Mouse (Mus musculus) liver, embryonic 15.5 days (tissue): Measurements from ENCODE around the gene Tff1. TPM values are rescaled to one million over a fixed set of nuclear protein-coding genes. Genes with fewer than 3 reads are reported as not detected.

Experiments used
- ATAC-seq: fragments of 200-750 bp; cut with Nextera tagmentation; 2 replicates; pipeline ENCODE4 v1.8.0; 2017; ENCODE audit warnings: moderate number of reproducible peaks, mild to moderate bottlenecking, moderate library complexity; ENCODE audit not compliant: insufficient read depth
- H3K27ac ChIP-seq: fragments of 300-500 bp; sonication (generic); replicated peaks from 2 replicates; pipeline ENCODE4 v1.5.1; 2015; ENCODE audit warnings: mild to moderate bottlenecking, inconsistent platforms
- H3K27me3 ChIP-seq: fragments of 300-500 bp; sonication (generic); 2 replicates; pipeline ENCODE4 v1.6.1; 2015; ENCODE audit warnings: mild to moderate bottlenecking, inconsistent platforms
- H3K36me3 ChIP-seq: fragments of 300-500 bp; sonication (generic); replicated peaks from 2 replicates; pipeline ENCODE4 v1.6.1; 2015; ENCODE audit warnings: moderate library complexity, mild to moderate bottlenecking, inconsistent platforms
- H3K4me1 ChIP-seq: fragments of 300-500 bp; sonication (generic); replicated peaks from 2 replicates; pipeline ENCODE4 v1.6.1; 2015; ENCODE audit warnings: inconsistent platforms
- H3K4me2 ChIP-seq: fragments of 300-500 bp; sonication (generic); 2 replicates; pipeline ENCODE4 v1.6.1; 2015; ENCODE audit warnings: moderate library complexity, mild to moderate bottlenecking, inconsistent platforms
- H3K4me3 ChIP-seq: fragments of 300-500 bp; sonication (generic); replicated peaks from 2 replicates; pipeline ENCODE4 v1.5.1; 2015; ENCODE audit warnings: mild to moderate bottlenecking, inconsistent platforms
- H3K9ac ChIP-seq: fragments of 300-500 bp; sonication (generic); 2 replicates; pipeline ENCODE4 v1.6.1; 2015; ENCODE audit warnings: moderate library complexity, mild to moderate bottlenecking, inconsistent platforms
- H3K9me3 ChIP-seq: fragments of 300-500 bp; sonication (generic); replicated peaks from 2 replicates; pipeline ENCODE4 v1.6.1; 2016; ENCODE audit warnings: inconsistent platforms
- WGBS: fragments of 180-500 bp; shearing (Covaris S2); methylation state at CpG from one replicate; pipeline ENCODE4 v1.1.7; 2015; ENCODE audit warnings: mixed read lengths; ENCODE audit not compliant: insufficient replicate concordance; 5-methylcytosine and 5-hydroxymethylcytosine counted together
- polyA plus RNA-seq: library from polyadenylated mRNA; unstranded; fragments of >200 nt; fragmentation: Nextera tagmentation; extraction: Ambion mirVana; gene quantifications from 2 replicates; pipeline ENCODE4 v1.2.1, GENCODE M21; 2015

Gene Tff1
- polyA plus RNA-seq, 1 experiment from 2014 or later, result not detected

- no peak overlapping the region for H3K4me3 ChIP-seq
- H3K27ac ChIP-seq, result no peak overlapping the region
- no peak overlapping the region for H3K4me2 ChIP-seq
- peaks cover 6% of the 10 kb centered on the region; the same call in 1 of the 2 replicates for H3K4me1 ChIP-seq
- 15% methylated on average over 8 of the region's 8 CpGs for WGBS
- H3K27me3 ChIP-seq, result no peaks in the 10 kb centered on the region
- H3K9ac ChIP-seq, result no peak overlapping the region
- ATAC-seq, result no peak
- no peaks in the 10 kb centered on the region for H3K9me3 ChIP-seq
- no peaks in the 10 kb centered on the region for H3K36me3 ChIP-seq
These were observed 11.3 kb downstream of the Tff1 start for GRCm38 (mm10) chr17:31153785-31154184.

DNA sequence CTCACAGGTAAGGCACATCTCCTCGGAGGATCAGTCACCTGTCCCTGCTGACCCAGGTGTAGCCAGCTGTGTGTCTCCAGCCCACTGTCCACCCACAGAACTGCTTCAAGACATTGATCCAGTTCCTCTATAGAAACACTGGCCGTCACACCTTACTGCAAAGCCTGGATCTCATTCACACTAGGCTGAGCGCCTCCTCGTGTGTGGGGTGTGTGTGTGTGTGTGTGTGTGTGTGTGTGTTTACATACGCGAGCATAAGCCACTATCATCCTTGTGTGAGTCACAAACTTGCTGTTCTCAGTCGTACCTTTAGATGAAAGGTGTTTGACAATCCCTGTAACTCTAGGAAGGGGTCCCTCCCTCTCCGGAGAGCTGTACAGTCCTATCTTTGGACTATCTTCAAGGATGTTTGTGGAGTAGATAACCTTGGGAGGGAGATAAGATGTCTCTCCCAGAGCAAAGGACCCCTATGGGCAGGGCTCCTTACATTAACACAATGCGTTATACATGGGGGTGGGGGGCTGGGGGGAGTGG is 12.0 kb downstream of the Tff1 start:
- Histone ChIP-seq H3K27me3 (no peaks in the 10 kb centered on the region), H3K27ac (peak overlapping the region; percentile 35), H3K36me3 (no peaks in the 10 kb centered on the region), H3K4me3 (no peak overlapping the region), H3K4me2 (peak overlapping the region; percentile 34), H3K9me3 (no peaks in the 10 kb centered on the region), H3K4me1 (peaks cover 6% of the 10 kb centered on the region; the same call in 1 of the 2 replicates), H3K9ac (no peak overlapping the region)
- WGBS, result 42% methylated on average over 9 of the region's 9 CpGs
- ATAC-seq, result peak; percentile 34

DNA sequence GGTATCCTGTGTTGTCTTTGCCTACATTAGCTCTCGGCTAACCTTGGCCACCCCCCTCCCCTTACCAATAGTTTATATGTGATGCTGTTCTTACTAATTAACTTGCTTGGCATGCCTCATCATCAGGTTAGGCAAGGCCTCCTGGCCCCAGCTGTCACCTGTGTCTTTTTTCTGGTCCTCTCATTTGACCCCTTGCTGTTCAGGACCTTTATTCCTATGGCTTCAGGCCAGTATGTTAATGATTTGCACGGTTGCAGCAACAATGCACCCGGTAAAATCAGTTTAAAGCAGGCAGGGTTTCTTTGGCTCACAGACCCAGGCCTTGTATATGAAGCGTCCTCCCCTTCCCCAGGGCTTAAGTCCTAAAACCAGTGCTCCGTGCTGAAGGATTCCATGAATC is 12.6 kb downstream of the Tff1 start:
- 46% methylated on average over 5 of the region's 5 CpGs for WGBS
- H3K4me2 ChIP-seq, result peak overlapping the region; percentile 34
- H3K4me3 ChIP-seq, result no peak overlapping the region
- H3K27me3 ChIP-seq, result no peaks in the 10 kb centered on the region
- no peaks in the 10 kb centered on the region for H3K36me3 ChIP-seq
- H3K27ac ChIP-seq, result peak overlapping the region; percentile 35
- no peak overlapping the region for H3K9ac ChIP-seq
- no peaks in the 10 kb centered on the region for H3K9me3 ChIP-seq
- ATAC-seq, result peak; percentile 73
- H3K4me1 ChIP-seq, result peaks cover 6% of the 10 kb centered on the region; the same call in 1 of the 2 replicates

GRCm38 (mm10) chr17:31145998-31146397 is 19.1 kb downstream of the Tff1 start:
- Histone ChIP-seq H3K36me3 (no peaks in the 10 kb centered on the region), H3K9me3 (no peaks in the 10 kb centered on the region), H3K4me1 (no peaks in the 10 kb centered on the region), H3K27ac (no peak overlapping the region), H3K9ac (no peak overlapping the region), H3K4me3 (no peak overlapping the region), H3K4me2 (no peak overlapping the region), H3K27me3 (no peaks in the 10 kb centered on the region)
- 25% methylated on average over 9 of the region's 9 CpGs for WGBS
- no peak for ATAC-seq

GRCm38 (mm10) chr17:31144040-31145037 is 20.7 kb downstream of the Tff1 start, which contains the start of gene Tff2:
Tff2 (minus strand) TSS chr17:31144282.
- no peak for ATAC-seq
- Histone ChIP-seq H3K27ac (no peak within 1 kb of the TSS), H3K27me3 (no peaks in the 10 kb centered on the region), H3K36me3 (no peaks in the 10 kb centered on the region), H3K9me3 (no peaks in the 10 kb centered on the region), H3K4me2 (no peak within 1 kb of the TSS), H3K4me3 (no peak within 1 kb of the TSS), H3K4me1 (no peaks in the 10 kb centered on the region), H3K9ac (no peak within 1 kb of the TSS)
- whole genome bisulfite sequencing, result 52% methylated on average over 15 of the region's 15 CpGs

DNA sequence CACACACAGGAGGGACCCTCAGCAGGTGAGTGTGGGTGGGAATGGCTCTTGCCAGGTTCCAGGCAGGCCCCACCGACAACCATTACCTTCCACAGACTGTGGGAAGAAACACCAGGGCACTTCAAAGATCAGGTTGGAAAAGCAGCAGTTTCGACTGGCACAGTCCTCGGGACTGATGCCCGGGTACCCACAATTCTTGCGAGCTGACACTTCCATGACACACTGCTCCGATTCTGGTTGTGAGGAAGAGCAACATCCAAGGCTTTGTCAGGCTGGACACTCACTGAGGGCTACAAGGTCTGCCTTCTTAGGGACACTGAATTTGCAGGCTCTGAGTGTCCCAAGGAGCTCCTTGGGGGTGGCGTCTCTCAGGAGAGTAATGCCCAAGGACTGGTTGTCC is 23.0 kb downstream of the Tff1 start:
- ATAC-seq, result no peak
- Histone ChIP-seq H3K4me1 (no peaks in the 10 kb centered on the region), H3K27me3 (no peaks in the 10 kb centered on the region), H3K4me2 (no peak overlapping the region), H3K9ac (no peak overlapping the region), H3K36me3 (no peaks in the 10 kb centered on the region), H3K4me3 (no peak overlapping the region), H3K9me3 (no peaks in the 10 kb centered on the region), H3K27ac (no peak overlapping the region)
- 71% methylated on average over 7 of the region's 7 CpGs for WGBS

DNA sequence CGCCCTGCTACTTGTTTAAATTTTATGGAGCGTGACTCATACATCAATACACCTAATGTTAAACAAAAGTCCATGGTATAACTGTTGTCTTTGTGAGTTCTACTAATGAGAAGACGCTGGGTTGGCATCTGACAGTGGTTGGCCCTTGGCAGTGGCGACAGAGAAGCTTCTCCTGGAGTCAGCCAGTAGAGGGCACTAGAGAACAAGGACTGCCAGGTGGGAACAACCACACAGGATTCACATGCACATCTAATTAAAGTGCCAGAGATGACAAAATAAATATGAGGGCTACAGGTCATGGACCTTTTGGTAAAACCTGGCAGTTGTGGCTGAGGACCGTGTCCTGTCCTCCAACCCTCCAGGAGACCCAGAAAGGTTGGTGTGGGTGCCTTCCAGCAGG is 26.7 kb downstream of the Tff1 start:
- no peak overlapping the region for H3K9ac ChIP-seq
- peaks cover 9% of the 10 kb centered on the region for H3K4me1 ChIP-seq
- H3K4me3 ChIP-seq, result no peak overlapping the region
- no peaks in the 10 kb centered on the region for H3K36me3 ChIP-seq
- H3K27me3 ChIP-seq, result no peaks in the 10 kb centered on the region
- H3K4me2 ChIP-seq, result no peak overlapping the region
- H3K27ac ChIP-seq, result no peak overlapping the region
- ATAC-seq, result no peak
- no peaks in the 10 kb centered on the region for H3K9me3 ChIP-seq
- 14% methylated on average over 5 of the region's 5 CpGs for WGBS

GRCm38 (mm10) chr17:31136821-31137220 is 28.3 kb downstream of the Tff1 start:
- ATAC-seq, result no peak
- 48% methylated on average over 1 of the region's 1 CpGs for WGBS

GRCm38 (mm10) chr17:31136291-31136690 is 28.8 kb downstream of the Tff1 start:
- Histone ChIP-seq H3K4me2 (no peak overlapping the region), H3K9me3 (no peaks in the 10 kb centered on the region), H3K36me3 (no peaks in the 10 kb centered on the region), H3K27ac (no peak overlapping the region), H3K27me3 (no peaks in the 10 kb centered on the region), H3K9ac (no peak overlapping the region), H3K4me1 (peaks cover 9% of the 10 kb centered on the region), H3K4me3 (no peak overlapping the region)
- ATAC-seq, result no peak
- 17% methylated on average over 3 of the region's 3 CpGs for WGBS

More at GRCm38 (mm10) chr17:31136821-31137220, 28.3 kb downstream of the Tff1 start:
- Histone ChIP-seq H3K27ac (no peak overlapping the region), H3K4me3 (no peak overlapping the region), H3K27me3 (no peaks in the 10 kb centered on the region), H3K9me3 (no peaks in the 10 kb centered on the region), H3K36me3 (no peaks in the 10 kb centered on the region), H3K4me1 (peaks cover 9% of the 10 kb centered on the region), H3K4me2 (no peak overlapping the region), H3K9ac (no peak overlapping the region)

- H3K27ac ChIP-seq, result no peak overlapping the region
- H3K27me3 ChIP-seq, result no peaks in the 10 kb centered on the region
- H3K4me1 ChIP-seq, result peaks cover 9% of the 10 kb centered on the region
- H3K4me2 ChIP-seq, result no peak overlapping the region
- H3K4me3 ChIP-seq, result no peak overlapping the region
- H3K9ac ChIP-seq, result no peak overlapping the region
- no peaks in the 10 kb centered on the region for H3K9me3 ChIP-seq
- 47% methylated on average over 6 of the region's 6 CpGs for WGBS
- no peaks in the 10 kb centered on the region for H3K36me3 ChIP-seq
- ATAC-seq, result no peak
These were observed 30.2 kb downstream of the Tff1 start for GRCm38 (mm10) chr17:31134913-31135312.

GRCm38 (mm10) chr17:31133776-31134175 is 31.3 kb downstream of the Tff1 start:
- Histone ChIP-seq H3K4me1 (peaks cover 15% of the 10 kb centered on the region), H3K27me3 (no peaks in the 10 kb centered on the region), H3K36me3 (no peaks in the 10 kb centered on the region), H3K9me3 (no peaks in the 10 kb centered on the region), H3K27ac (peak overlapping the region; percentile 53; the same call in 1 of the 2 replicates), H3K4me3 (no peak overlapping the region), H3K9ac (no peak overlapping the region), H3K4me2 (peak overlapping the region; percentile 31)
- WGBS, result 52% methylated on average over 15 of the region's 15 CpGs
- peak; percentile 70 for ATAC-seq
